Mouse (Mus musculus) forebrain, embryonic 16.5 days (tissue): ENCODE measurements around the gene Syne1. TPM values are rescaled to one million over a fixed set of nuclear protein-coding genes. Genes with fewer than 3 reads are reported as not detected.

Source experiments
- ATAC-seq: fragments of 200-750 bp; cut with Nextera tagmentation; 2 replicates; pipeline ENCODE4 v1.8.0; 2017; ENCODE audit warnings: mild to moderate bottlenecking, moderate library complexity
- H3K27ac ChIP-seq: fragments of 300-500 bp; sonication (generic); 2 replicates; pipeline ENCODE4 v1.5.1; 2014; ENCODE audit warnings: low read length, control low read depth
- H3K27me3 ChIP-seq: fragments of 300-500 bp; sonication (generic); replicated peaks from 2 replicates; pipeline ENCODE4 v1.6.1; 2014; ENCODE audit warnings: low read length; ENCODE audit not compliant: control insufficient read depth, insufficient read depth
- H3K36me3 ChIP-seq: fragments of 300-500 bp; sonication (generic); 2 replicates; pipeline ENCODE4 v1.6.1; 2014; ENCODE audit not compliant: control insufficient read depth, insufficient read depth
- H3K4me1 ChIP-seq: fragments of 300-500 bp; sonication (generic); replicated peaks from 2 replicates; pipeline ENCODE4 v1.6.1; 2014; ENCODE audit warnings: low read length; ENCODE audit not compliant: control insufficient read depth, insufficient read depth
- H3K4me2 ChIP-seq: fragments of 300-500 bp; sonication (generic); 2 replicates; pipeline ENCODE4 v1.6.1; 2014; ENCODE audit warnings: mild to moderate bottlenecking, low read length, control low read depth
- H3K4me3 ChIP-seq: fragments of 300-500 bp; sonication (generic); replicated peaks from 2 replicates; pipeline ENCODE4 v1.5.1; 2014; ENCODE audit warnings: mild to moderate bottlenecking, low read length, control low read depth
- H3K9ac ChIP-seq: fragments of 300-500 bp; sonication (generic); replicated peaks from 2 replicates; pipeline ENCODE4 v1.6.1; 2014; ENCODE audit warnings: low read depth, low read length, control low read depth
- H3K9me3 ChIP-seq: fragments of 300-500 bp; sonication (generic); 2 replicates; pipeline ENCODE4 v1.6.1; 2016; ENCODE audit warnings: low read length; ENCODE audit not compliant: control insufficient read depth
- WGBS: fragments of 180-500 bp; shearing (Covaris S2); extraction: QIAGEN DNeasy Blood & Tissue Kit; methylation state at CpG from one replicate; pipeline ENCODE4 v1.1.7; 2014; 5-methylcytosine and 5-hydroxymethylcytosine counted together
- polyA plus RNA-seq: library from polyadenylated mRNA; unstranded; fragments of >200 nt; fragmentation: Nextera tagmentation; extraction: Ambion mirVana; gene quantifications from 2 replicates; pipeline ENCODE4 v1.2.1, GENCODE M21; 2015

The Syne1 gene
- polyA plus RNA-seq, 1 experiment from 2014 or later: 7.5 TPM

GRCm38 (mm10) chr10:5070168-5070940 is 480.9 kb downstream of the Syne1 start:
- no peak overlapping the region for H3K9ac ChIP-seq
- H3K4me1 ChIP-seq: no peaks in the 10 kb centered on the region
- ATAC-seq: no peak
- H3K27ac ChIP-seq: no peak overlapping the region
- no peak overlapping the region for H3K4me2 ChIP-seq
- H3K9me3 ChIP-seq: no peaks in the 10 kb centered on the region
- 91% methylated on average over 11 of the region's 11 CpGs for WGBS
- no peaks in the 10 kb centered on the region for H3K27me3 ChIP-seq
- no peak overlapping the region for H3K4me3 ChIP-seq
- H3K36me3 ChIP-seq: no peaks in the 10 kb centered on the region

- ATAC-seq: no peak
- Histone ChIP-seq H3K27me3 (no peaks in the 10 kb centered on the region), H3K4me1 (no peaks in the 10 kb centered on the region), H3K36me3 (no peaks in the 10 kb centered on the region), H3K4me3 (no peak within 1 kb of the TSS), H3K4me2 (no peak within 1 kb of the TSS), H3K9me3 (no peaks in the 10 kb centered on the region), H3K9ac (no peak within 1 kb of the TSS), H3K27ac (no peak within 1 kb of the TSS)
- 83% methylated on average over 14 of the region's 14 CpGs for WGBS
Measured at GRCm38 (mm10) chr10:5068676-5069265, 482.5 kb downstream of the Syne1 start, which contains the start of gene Gm10097. Gene Gm10097 (plus strand): TSS chr10:5069192.

GRCm38 (mm10) chr10:5067113-5067512 is 484.2 kb downstream of the Syne1 start:
- no peak overlapping the region for H3K27ac ChIP-seq
- no peaks in the 10 kb centered on the region for H3K36me3 ChIP-seq
- WGBS: 82% methylated on average over 3 of the region's 3 CpGs
- no peaks in the 10 kb centered on the region for H3K4me1 ChIP-seq
- ATAC-seq: no peak
- no peak overlapping the region for H3K4me3 ChIP-seq
- H3K27me3 ChIP-seq: no peaks in the 10 kb centered on the region
- no peaks in the 10 kb centered on the region for H3K9me3 ChIP-seq
- no peak overlapping the region for H3K9ac ChIP-seq
- no peak overlapping the region for H3K4me2 ChIP-seq

GRCm38 (mm10) chr10:5059983-5060382 is 491.3 kb downstream of the Syne1 start:
- no peak overlapping the region for H3K4me3 ChIP-seq
- no peaks in the 10 kb centered on the region for H3K4me1 ChIP-seq
- H3K9ac ChIP-seq: no peak overlapping the region
- 87% methylated on average over 2 of the region's 2 CpGs for WGBS
- no peaks in the 10 kb centered on the region for H3K36me3 ChIP-seq
- ATAC-seq: no peak
- no peak overlapping the region for H3K4me2 ChIP-seq
- H3K9me3 ChIP-seq: no peaks in the 10 kb centered on the region
- H3K27me3 ChIP-seq: no peaks in the 10 kb centered on the region
- no peak overlapping the region for H3K27ac ChIP-seq

- Histone ChIP-seq H3K9me3 (no peaks in the 10 kb centered on the region), H3K4me3 (no peak overlapping the region), H3K36me3 (no peaks in the 10 kb centered on the region), H3K27me3 (no peaks in the 10 kb centered on the region), H3K9ac (no peak overlapping the region), H3K4me1 (no peaks in the 10 kb centered on the region), H3K27ac (no peak overlapping the region), H3K4me2 (no peak overlapping the region)
- WGBS: 82% methylated on average over 2 of the region's 2 CpGs
- ATAC-seq: no peak
Measured at GRCm38 (mm10) chr10:5058876-5059275, 492.4 kb downstream of the Syne1 start.

GRCm38 (mm10) chr10:5057661-5058060 is 493.6 kb downstream of the Syne1 start:
- no peaks in the 10 kb centered on the region for H3K36me3 ChIP-seq
- H3K4me3 ChIP-seq: no peak overlapping the region
- H3K4me1 ChIP-seq: no peaks in the 10 kb centered on the region
- no peak overlapping the region for H3K27ac ChIP-seq
- WGBS: 97% methylated on average over 15 of the region's 15 CpGs
- H3K9me3 ChIP-seq: no peaks in the 10 kb centered on the region
- no peak overlapping the region for H3K9ac ChIP-seq
- H3K4me2 ChIP-seq: no peak overlapping the region
- no peaks in the 10 kb centered on the region for H3K27me3 ChIP-seq
- no peak for ATAC-seq

GRCm38 (mm10) chr10:5056940-5057339 is 494.3 kb downstream of the Syne1 start:
- Histone ChIP-seq H3K9ac (no peak overlapping the region), H3K9me3 (no peaks in the 10 kb centered on the region), H3K4me2 (no peak overlapping the region), H3K4me3 (no peak overlapping the region), H3K27ac (no peak overlapping the region), H3K36me3 (no peaks in the 10 kb centered on the region), H3K27me3 (no peaks in the 10 kb centered on the region), H3K4me1 (no peaks in the 10 kb centered on the region)
- 63% methylated on average over 3 of the region's 3 CpGs for WGBS
- no peak for ATAC-seq

- Histone ChIP-seq H3K4me3 (no peak overlapping the region), H3K36me3 (no peaks in the 10 kb centered on the region), H3K27me3 (no peaks in the 10 kb centered on the region), H3K9ac (no peak overlapping the region), H3K9me3 (no peaks in the 10 kb centered on the region), H3K4me2 (no peak overlapping the region), H3K27ac (no peak overlapping the region), H3K4me1 (no peaks in the 10 kb centered on the region)
- ATAC-seq: no peak
- 37% methylated on average over 10 of the region's 10 CpGs for WGBS
Measured at GRCm38 (mm10) chr10:5056243-5056735, 495.0 kb downstream of the Syne1 start.

GRCm38 (mm10) chr10:5045671-5046070 is 505.6 kb downstream of the Syne1 start:
- WGBS: 92% methylated on average over 5 of the region's 5 CpGs
- ATAC-seq: no peak
- no peaks in the 10 kb centered on the region for H3K4me1 ChIP-seq

More at GRCm38 (mm10) chr10:5045671-5046070, 505.6 kb downstream of the Syne1 start:
- Histone ChIP-seq H3K4me3 (no peak overlapping the region), H3K27ac (no peak overlapping the region), H3K4me2 (no peak overlapping the region), H3K9ac (no peak overlapping the region), H3K27me3 (no peaks in the 10 kb centered on the region), H3K36me3 (no peaks in the 10 kb centered on the region), H3K9me3 (no peaks in the 10 kb centered on the region)
